ENCODE assay signal across 8 mouse cellular contexts in the genomic region with DNA sequence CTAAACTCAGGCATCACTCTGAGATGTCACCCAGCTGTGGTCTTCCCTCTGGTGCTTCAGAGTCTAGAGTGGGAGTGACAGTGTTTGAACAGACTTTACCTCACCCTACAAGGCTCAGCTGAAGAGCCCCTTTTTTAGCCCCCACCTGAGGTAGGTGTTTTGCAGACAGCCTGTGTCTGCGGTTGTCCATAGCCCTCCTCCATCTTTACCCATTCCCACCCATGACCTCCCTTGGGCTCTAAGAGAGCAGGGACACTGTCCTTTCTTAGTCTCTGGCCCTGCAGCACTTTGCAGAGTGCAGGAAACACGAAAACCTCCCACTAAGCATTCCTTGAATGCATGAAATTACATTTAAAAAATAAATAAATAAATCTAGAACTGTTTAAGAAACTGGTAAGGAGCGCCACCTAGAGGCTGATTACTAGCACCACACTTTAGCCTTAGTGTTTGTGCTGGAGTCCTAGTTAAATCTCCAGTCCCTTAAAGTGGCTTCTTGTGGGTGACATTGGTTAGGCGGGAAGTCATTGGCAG.
DNase-seq lines count a peak whose midpoint lies in the region; ATAC-seq lines count a peak whose summit lies in the region.

No protein-coding gene starts in this region.

- H3K9me3 ChIP-seq in heart, embryonic 10.5 days = no peaks in the 10 kb centered on the region
- H3K9me3 ChIP-seq in forebrain, embryonic 14.5 days (replicated peaks; ENCODE audit: control insufficient read depth, low read length) = no peaks in the 10 kb centered on the region
- H3K9me3 ChIP-seq in intestine, embryonic 14.5 days (ENCODE audit: control insufficient read depth, low read length) = no peaks in the 10 kb centered on the region

- H3K4me2 ChIP-seq in forebrain, embryonic 14.5 days (ENCODE audit: low read length) = no peak overlapping the region
- no peak overlapping the region for H3K4me2 ChIP-seq in intestine, embryonic 14.5 days (ENCODE audit: low read length)

- intact Hi-C loops in left cerebral cortex, postnatal 14 days (cut with DNase I) = loop anchor here (5.0 to 10.0 kb wide), 3 partner anchors 57 to 289 kb away; no protein-coding TSS in a partner anchor

- H3K9ac ChIP-seq in forebrain, embryonic 14.5 days (ENCODE audit: low read length) = no peak overlapping the region
- H3K9ac ChIP-seq in intestine, embryonic 14.5 days (ENCODE audit: low read length) = no peak overlapping the region

- peak; percentile 61 for DNase-seq in heart, adult 8-10 months (ENCODE audit: low spot score)
- no peak for DNase-seq in heart, embryonic 10.5 days (ENCODE audit: low spot score)
- DNase-seq in brain, embryonic 18.5 days (ENCODE audit: low read depth, low spot score) = peak; percentile 61
- peak; percentile 88 for DNase-seq in forebrain, embryonic 14.5 days (ENCODE audit: low spot score)
- DNase-seq in intestine, embryonic 14.5 days (ENCODE audit: low spot score) = peak; percentile 65
- peak; percentile 76 to 82 for DNase-seq in left cerebral cortex, postnatal 14 days (ENCODE audit: low spot score in 2 of 2)
- DNase-seq in naive thymus-derived CD4-positive, alpha-beta T cell, adult 2 months (ENCODE audit: low read depth) = peak; percentile 59
- no peak for DNase-seq in urinary bladder, postnatal 10 days (ENCODE audit: low spot score)

- no peaks in the 10 kb centered on the region for H3K36me3 ChIP-seq in heart, embryonic 10.5 days
- no peaks in the 10 kb centered on the region for H3K36me3 ChIP-seq in forebrain, embryonic 14.5 days (ENCODE audit: control insufficient read depth, insufficient read depth, low read length)
- H3K36me3 ChIP-seq in intestine, embryonic 14.5 days (ENCODE audit: control insufficient read depth, insufficient read depth, low read length) = no peaks in the 10 kb centered on the region

- peak; percentile 17; the same call in 1 of the 2 replicates for ATAC-seq in forebrain, embryonic 14.5 days
- peak; percentile 50; the same call in 1 of the 2 replicates for ATAC-seq in intestine, embryonic 14.5 days (replicated peaks; ENCODE audit: low FRiP score, low TSS enrichment, low read depth)

- WGBS in heart, embryonic 10.5 days = 26% methylated on average over 4 of the region's 4 CpGs
- WGBS in forebrain, embryonic 14.5 days = 29% methylated on average over 4 of the region's 4 CpGs
- WGBS in intestine, embryonic 14.5 days = 19% methylated on average over 4 of the region's 4 CpGs

- H3K4me1 ChIP-seq in heart, embryonic 10.5 days = peaks cover 23% of the 10 kb centered on the region
- H3K4me1 ChIP-seq in forebrain, embryonic 14.5 days (ENCODE audit: control insufficient read depth, insufficient read depth, low read length) = peaks cover 18% of the 10 kb centered on the region
- no peaks in the 10 kb centered on the region; the same call in 1 of the 2 replicates for H3K4me1 ChIP-seq in intestine, embryonic 14.5 days (replicated peaks; ENCODE audit: control insufficient read depth, insufficient read depth, low read length)

- no peak overlapping the region for H3K27ac ChIP-seq in heart, embryonic 10.5 days
- no peak overlapping the region for H3K27ac ChIP-seq in forebrain, embryonic 14.5 days (ENCODE audit: low read depth, low read length)
- no peak overlapping the region for H3K27ac ChIP-seq in intestine, embryonic 14.5 days (ENCODE audit: low read depth)

- no peaks in the 10 kb centered on the region for H3K27me3 ChIP-seq in heart, embryonic 10.5 days (ENCODE audit: insufficient read depth, poor library complexity, severe bottlenecking)
- H3K27me3 ChIP-seq in forebrain, embryonic 14.5 days (replicated peaks; ENCODE audit: control insufficient read depth, insufficient read depth, low read length) = no peaks in the 10 kb centered on the region
- no peaks in the 10 kb centered on the region for H3K27me3 ChIP-seq in intestine, embryonic 14.5 days (replicated peaks; ENCODE audit: control insufficient read depth, insufficient read depth, low read length)

- H3K4me3 ChIP-seq in heart, embryonic 10.5 days = no peak overlapping the region
- no peak overlapping the region for H3K4me3 ChIP-seq in forebrain, embryonic 14.5 days (ENCODE audit: low read depth, low read length)
- H3K4me3 ChIP-seq in intestine, embryonic 14.5 days (ENCODE audit: low read depth, low read length) = no peak overlapping the region

Comparison
In these comparisons a context has a peak if more than half of its experiments do, and no peak if none do; other contexts are left out.
1. DNase-seq: peak in heart, adult 8-10 months (single experiment), brain, embryonic 18.5 days (single experiment), forebrain, embryonic 14.5 days (single experiment), intestine, embryonic 14.5 days (single experiment), left cerebral cortex, postnatal 14 days (2 of 2) and naive thymus-derived CD4-positive, alpha-beta T cell, adult 2 months (single experiment); none in heart, embryonic 10.5 days (single experiment) and urinary bladder, postnatal 10 days (single experiment).